Mouse (Mus musculus): ENCODE measurements around the gene Myl7. TPM values are rescaled to one million over a fixed set of nuclear protein-coding genes. Genes with fewer than 3 reads are reported as not detected.
"Not testable (repeated sequence)": the region's sequence is repeated elsewhere in the genome, so short reads cannot be mapped to it uniquely, and the experiment has no call there.

The Myl7 gene
- polyA plus RNA-seq, 1 experiment from 2014 or later = 3.6 TPM

DNA sequence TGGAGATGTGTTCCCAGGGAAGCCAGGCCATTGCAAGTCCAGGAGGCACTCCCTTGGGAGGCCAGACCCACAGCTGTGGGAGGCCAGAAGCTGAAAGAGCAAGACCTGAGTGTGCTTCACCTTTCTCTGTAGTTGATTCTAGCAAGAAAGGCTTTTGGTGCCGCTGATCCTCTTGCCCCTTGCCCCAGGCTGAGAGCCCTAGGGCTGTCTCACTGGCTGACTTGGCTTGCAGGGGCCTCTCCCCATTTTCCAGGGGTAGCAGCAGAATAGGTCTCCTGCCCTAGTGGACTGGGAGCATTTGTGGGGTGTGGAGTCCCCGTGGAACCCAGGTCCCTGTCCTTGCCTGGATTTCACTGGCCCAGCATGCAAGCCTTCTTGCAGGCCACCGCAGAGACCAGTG, 2.7 kb upstream of the Myl7 start:
- WGBS = 18% methylated on average over 3 of the region's 3 CpGs
- H3K27ac ChIP-seq (replicated peaks; ENCODE audit: low read depth, low read length) = no peak overlapping the region

DNA sequence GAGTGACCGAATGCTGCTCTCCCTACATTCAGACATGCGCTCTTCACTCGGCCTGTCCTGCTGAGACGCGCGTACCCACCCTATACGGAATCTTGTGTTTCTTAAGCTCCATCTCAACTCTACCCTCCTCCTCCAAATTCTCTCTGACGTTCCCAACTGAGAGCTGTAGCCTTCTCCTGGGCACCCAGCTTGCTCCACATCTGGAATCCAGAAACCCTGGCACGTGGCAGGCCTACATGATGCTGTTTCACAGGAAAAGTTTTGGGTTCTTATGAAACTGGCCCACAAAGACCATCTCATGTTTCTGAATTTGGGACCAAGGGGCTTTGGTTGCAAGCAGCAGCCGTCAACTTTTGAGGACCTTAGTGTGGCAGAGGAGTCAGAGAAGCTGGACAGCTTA, 704 bp upstream of the Myl7 start:
- Histone ChIP-seq H3K27ac (replicated peaks; ENCODE audit: low read depth, low read length) (no peak overlapping the region), H3K36me3 (ENCODE audit: control insufficient read depth, insufficient read depth, low read length) (no peaks in the 10 kb centered on the region), H3K9ac (ENCODE audit: low read length) (no peak overlapping the region), H3K4me1 (ENCODE audit: control insufficient read depth, insufficient read depth, low read length) (peaks cover 14% of the 10 kb centered on the region), H3K4me3 (ENCODE audit: low read depth, low read length) (no peak overlapping the region), H3K9me3 (ENCODE audit: control insufficient read depth, low read length) (no peaks in the 10 kb centered on the region), H3K27me3 (ENCODE audit: control insufficient read depth, insufficient read depth, low read length) (peaks cover 10% of the 10 kb centered on the region), H3K4me2 (ENCODE audit: low read depth, severe bottlenecking) (no peak overlapping the region)
- ATAC-seq (ENCODE audit: insufficient number of reproducible peaks, low FRiP score, low TSS enrichment, low read depth) (no peak), DNase-seq (ENCODE audit: low spot score) (no peak)
- 91% methylated on average over 10 of the region's 10 CpGs for WGBS

More for the DNA sequence above, 2.7 kb upstream of the Myl7 start:
- H3K27me3 ChIP-seq (ENCODE audit: control insufficient read depth, insufficient read depth, low read length) = peaks cover 10% of the 10 kb centered on the region
- peaks cover 14% of the 10 kb centered on the region for H3K4me1 ChIP-seq (ENCODE audit: control insufficient read depth, insufficient read depth, low read length)
- DNase-seq (ENCODE audit: low spot score) = no peak
- peak overlapping the region; percentile 24 for H3K4me3 ChIP-seq (ENCODE audit: low read depth, low read length)
- no peaks in the 10 kb centered on the region for H3K9me3 ChIP-seq (ENCODE audit: control insufficient read depth, low read length)
- H3K36me3 ChIP-seq (ENCODE audit: control insufficient read depth, insufficient read depth, low read length) = no peaks in the 10 kb centered on the region
- H3K4me2 ChIP-seq (ENCODE audit: low read depth, severe bottlenecking) = peak overlapping the region; percentile 77
- H3K9ac ChIP-seq (ENCODE audit: low read length) = peak overlapping the region; percentile 54
- ATAC-seq (ENCODE audit: insufficient number of reproducible peaks, low FRiP score, low TSS enrichment, low read depth) = no peak

DNA sequence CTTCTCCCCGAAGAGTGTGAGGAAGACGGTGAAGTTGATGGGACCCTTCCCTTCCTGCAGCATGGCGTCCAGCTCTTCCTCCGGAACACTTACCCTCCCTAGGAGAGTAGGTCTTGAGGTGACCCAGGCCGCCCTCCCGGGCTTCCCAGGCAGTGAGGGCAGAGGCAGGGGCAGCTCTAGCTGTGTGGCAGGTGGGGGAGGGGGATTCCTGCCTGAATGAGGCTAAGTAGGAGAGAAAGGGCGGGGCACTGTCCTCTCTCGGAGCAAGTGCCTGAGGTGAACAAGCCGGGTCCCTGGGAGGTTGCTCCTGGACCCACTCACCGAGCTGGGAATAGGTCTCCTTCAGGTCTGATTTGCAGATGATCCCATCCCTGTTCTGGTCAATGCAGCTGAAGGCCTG, 743 bp downstream of the Myl7 start:
- Histone ChIP-seq H3K4me1 (ENCODE audit: control insufficient read depth, insufficient read depth, low read length) (peaks cover 15% of the 10 kb centered on the region), H3K27me3 (ENCODE audit: control insufficient read depth, insufficient read depth, low read length) (peaks cover 10% of the 10 kb centered on the region)

DNA sequence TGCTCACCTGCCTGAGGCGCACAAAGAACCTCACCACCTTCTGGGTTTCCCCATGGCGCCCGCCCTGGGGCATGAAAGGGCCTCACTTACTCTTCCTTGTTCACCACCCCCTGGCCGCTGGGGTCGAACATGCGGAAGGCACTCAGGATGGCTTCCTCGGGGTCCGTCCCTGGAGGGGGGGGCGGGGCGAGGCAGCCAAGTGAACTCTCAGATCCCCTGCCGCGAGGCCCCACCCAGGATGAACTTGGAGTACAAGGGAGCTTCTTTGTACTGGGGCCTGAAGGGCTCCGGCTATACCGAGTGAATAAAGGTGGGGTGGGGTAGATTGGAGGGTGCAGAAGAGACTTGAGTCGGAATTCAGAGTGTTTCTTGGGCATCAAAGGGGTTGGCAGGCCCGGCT, 1.4 kb downstream of the Myl7 start:
- H3K4me1 ChIP-seq (ENCODE audit: control insufficient read depth, insufficient read depth, low read length) = peaks cover 14% of the 10 kb centered on the region
- 13% methylated on average over 16 of the region's 16 CpGs for WGBS
- no peaks in the 10 kb centered on the region for H3K9me3 ChIP-seq (ENCODE audit: control insufficient read depth, low read length)
- H3K27ac ChIP-seq (replicated peaks; ENCODE audit: low read depth, low read length) = no peak overlapping the region
- no peak overlapping the region for H3K4me2 ChIP-seq (ENCODE audit: low read depth, severe bottlenecking)
- peaks cover 10% of the 10 kb centered on the region for H3K27me3 ChIP-seq (ENCODE audit: control insufficient read depth, insufficient read depth, low read length)
- H3K36me3 ChIP-seq (ENCODE audit: control insufficient read depth, insufficient read depth, low read length) = no peaks in the 10 kb centered on the region
- ATAC-seq (ENCODE audit: insufficient number of reproducible peaks, low FRiP score, low TSS enrichment, low read depth) (no peak), DNase-seq (ENCODE audit: low spot score) (no peak)
- H3K9ac ChIP-seq (ENCODE audit: low read length) = no peak overlapping the region
- no peak overlapping the region for H3K4me3 ChIP-seq (ENCODE audit: low read depth, low read length)

More for the DNA sequence above, 743 bp downstream of the Myl7 start:
- peak overlapping the region; percentile 27; the same call in 1 of the 2 replicates for H3K9ac ChIP-seq (ENCODE audit: low read length)
- no peak for ATAC-seq (ENCODE audit: insufficient number of reproducible peaks, low FRiP score, low TSS enrichment, low read depth)
- DNase-seq (ENCODE audit: low spot score) = no peak
- H3K4me3 ChIP-seq (ENCODE audit: low read depth, low read length) = no peak overlapping the region
- H3K36me3 ChIP-seq (ENCODE audit: control insufficient read depth, insufficient read depth, low read length) = no peaks in the 10 kb centered on the region
- no peak overlapping the region; the same call in 1 of the 2 replicates for H3K4me2 ChIP-seq (ENCODE audit: low read depth, severe bottlenecking)
- no peak overlapping the region for H3K27ac ChIP-seq (replicated peaks; ENCODE audit: low read depth, low read length)
- WGBS = 8% methylated on average over 10 of the region's 10 CpGs
- no peaks in the 10 kb centered on the region for H3K9me3 ChIP-seq (ENCODE audit: control insufficient read depth, low read length)

DNA sequence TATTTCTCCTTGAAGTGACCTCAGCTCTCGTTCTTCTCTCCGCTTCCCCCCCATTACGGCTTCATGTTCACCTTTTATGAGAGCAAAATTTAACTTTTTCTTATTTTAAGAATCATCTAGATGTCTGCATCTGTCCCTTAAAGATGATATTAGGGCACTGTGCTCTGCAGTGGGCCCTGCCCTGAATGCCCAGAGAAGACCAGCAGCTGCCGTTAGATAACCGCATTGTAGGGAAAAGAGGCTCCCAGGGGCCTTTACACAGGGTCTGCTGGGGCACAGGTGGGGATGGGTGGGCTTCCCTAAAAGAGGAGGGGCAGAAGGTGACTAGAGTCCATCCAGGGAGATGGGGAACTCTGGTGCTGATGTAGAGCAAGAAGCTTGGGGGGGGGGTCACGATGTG, 4.8 kb downstream of the Myl7 start:
- no peaks in the 10 kb centered on the region for H3K36me3 ChIP-seq (ENCODE audit: control insufficient read depth, insufficient read depth, low read length)
- H3K4me1 ChIP-seq (ENCODE audit: control insufficient read depth, insufficient read depth, low read length) = peaks cover 18% of the 10 kb centered on the region
- ATAC-seq (ENCODE audit: insufficient number of reproducible peaks, low FRiP score, low TSS enrichment, low read depth) (no peak), DNase-seq (ENCODE audit: low spot score) (no peak)
- H3K9ac ChIP-seq (ENCODE audit: low read length) = no peak overlapping the region
- 69% methylated on average over 6 of the region's 6 CpGs for WGBS
- H3K9me3 ChIP-seq (ENCODE audit: control insufficient read depth, low read length) = no peaks in the 10 kb centered on the region
- H3K4me3 ChIP-seq (ENCODE audit: low read depth, low read length) = no peak overlapping the region
- no peak overlapping the region for H3K4me2 ChIP-seq (ENCODE audit: low read depth, severe bottlenecking)
- H3K27ac ChIP-seq (replicated peaks; ENCODE audit: low read depth, low read length) = no peak overlapping the region
- 0 out of 2 replicates have a peak, but pooled peaks cover under 1% of the 10 kb centered on the region for H3K27me3 ChIP-seq (ENCODE audit: control insufficient read depth, insufficient read depth, low read length)

DNA sequence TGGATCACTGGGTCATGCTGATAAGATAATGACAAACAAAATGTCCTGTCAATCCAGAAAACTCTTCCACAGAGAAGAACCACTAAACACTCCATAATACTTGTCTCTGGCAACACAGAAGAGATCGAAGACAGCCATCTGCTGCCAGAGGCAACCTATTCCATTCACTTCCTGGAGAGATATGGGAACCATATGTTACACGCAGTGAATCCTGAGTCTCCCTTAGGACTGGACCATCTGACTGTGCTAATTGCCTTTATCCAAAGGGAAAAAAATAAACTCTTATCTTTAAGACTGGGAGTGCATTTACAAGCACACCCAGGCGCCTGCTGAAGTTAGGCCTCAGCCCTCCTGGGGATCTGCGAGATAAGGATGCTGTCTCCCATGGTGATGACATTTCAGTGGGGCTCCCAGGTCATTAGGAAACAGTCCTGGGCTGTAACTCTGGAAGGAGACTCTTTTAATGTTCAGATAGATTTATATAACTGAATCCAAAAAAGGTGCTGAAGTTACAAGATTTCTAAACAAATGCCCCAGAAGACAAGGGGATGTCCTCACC, 5.7 kb downstream of the Myl7 start:
- no peak for DNase-seq (ENCODE audit: low spot score)
- no peaks in the 10 kb centered on the region for H3K36me3 ChIP-seq (ENCODE audit: control insufficient read depth, insufficient read depth, low read length)
- H3K27ac ChIP-seq (replicated peaks; ENCODE audit: low read depth, low read length) = no peak overlapping the region
- H3K4me1 ChIP-seq (ENCODE audit: control insufficient read depth, insufficient read depth, low read length) = peaks cover 19% of the 10 kb centered on the region
- no peak overlapping the region for H3K4me3 ChIP-seq (ENCODE audit: low read depth, low read length)
- no peak overlapping the region for H3K9ac ChIP-seq (ENCODE audit: low read length)
- no peak overlapping the region for H3K4me2 ChIP-seq (ENCODE audit: low read depth, severe bottlenecking)
- ATAC-seq (ENCODE audit: insufficient number of reproducible peaks, low FRiP score, low TSS enrichment, low read depth) = no peak
- no peaks in the 10 kb centered on the region for H3K9me3 ChIP-seq (ENCODE audit: control insufficient read depth, low read length)
- no peaks in the 10 kb centered on the region for H3K27me3 ChIP-seq (ENCODE audit: control insufficient read depth, insufficient read depth, low read length)
- 17% methylated on average over 4 of the region's 4 CpGs for WGBS

DNA sequence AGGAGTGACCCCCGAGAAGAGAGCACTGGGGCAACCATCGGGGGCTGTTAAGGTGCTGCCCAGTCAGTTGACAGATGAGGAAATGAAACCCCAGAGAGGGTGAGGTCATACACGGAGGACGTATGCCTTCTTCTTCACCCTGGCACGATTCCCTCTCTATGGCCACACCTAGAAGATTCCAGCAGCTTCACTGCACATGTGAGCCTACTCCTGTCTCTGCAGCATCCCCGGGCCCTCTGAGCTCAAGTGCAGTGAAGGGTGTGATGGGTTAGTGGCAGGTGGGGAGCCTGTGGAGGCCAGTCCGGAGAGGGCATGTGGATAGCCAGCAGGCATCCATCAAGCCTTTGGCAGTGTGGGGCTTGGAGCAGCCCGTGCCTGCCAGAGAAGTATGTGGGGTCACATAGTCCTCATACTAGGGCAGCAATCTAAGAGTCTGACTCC, 6.4 kb downstream of the Myl7 start:
- ATAC-seq (ENCODE audit: insufficient number of reproducible peaks, low FRiP score, low TSS enrichment, low read depth) (no peak), DNase-seq (ENCODE audit: low spot score) (no peak)
- Histone ChIP-seq H3K9ac (ENCODE audit: low read length) (no peak overlapping the region), H3K9me3 (ENCODE audit: control insufficient read depth, low read length) (no peaks in the 10 kb centered on the region), H3K4me1 (ENCODE audit: control insufficient read depth, insufficient read depth, low read length) (peaks cover 13% of the 10 kb centered on the region), H3K4me2 (ENCODE audit: low read depth, severe bottlenecking) (no peak overlapping the region), H3K27ac (replicated peaks; ENCODE audit: low read depth, low read length) (no peak overlapping the region), H3K36me3 (ENCODE audit: control insufficient read depth, insufficient read depth, low read length) (no peaks in the 10 kb centered on the region), H3K4me3 (ENCODE audit: low read depth, low read length) (no peak overlapping the region), H3K27me3 (ENCODE audit: control insufficient read depth, insufficient read depth, low read length) (no peaks in the 10 kb centered on the region)
- WGBS = 48% methylated on average over 8 of the region's 8 CpGs

DNA sequence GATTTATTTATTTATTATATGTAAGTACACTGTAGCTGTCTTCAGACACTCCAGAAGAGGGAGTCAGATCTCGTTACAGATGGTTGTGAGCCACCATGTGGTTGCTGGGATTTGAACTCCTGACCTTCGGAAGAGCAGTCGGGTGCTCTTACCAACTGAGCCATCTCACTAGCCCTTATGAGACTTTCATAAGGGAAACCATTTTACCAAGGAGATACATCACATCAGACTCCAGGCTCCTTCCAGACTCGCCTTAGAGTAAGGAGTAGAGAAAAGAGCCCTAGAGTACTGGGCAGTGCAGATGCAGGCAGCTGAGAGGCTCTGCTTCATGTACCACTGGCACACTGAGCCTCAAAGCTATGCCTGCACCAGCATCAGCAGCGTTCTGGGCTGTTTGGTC, 10.0 kb downstream of the Myl7 start:
- ATAC-seq (ENCODE audit: insufficient number of reproducible peaks, low FRiP score, low TSS enrichment, low read depth); H3K27ac ChIP-seq (replicated peaks; ENCODE audit: low read depth, low read length); H3K9ac ChIP-seq (ENCODE audit: low read length); H3K4me2 ChIP-seq (ENCODE audit: low read depth, severe bottlenecking); H3K4me3 ChIP-seq (ENCODE audit: low read depth, low read length); H3K36me3 ChIP-seq (ENCODE audit: control insufficient read depth, insufficient read depth, low read length); H3K27me3 ChIP-seq (ENCODE audit: control insufficient read depth, insufficient read depth, low read length); H3K9me3 ChIP-seq (ENCODE audit: control insufficient read depth, low read length): not testable (repeated sequence)
- DNase-seq (ENCODE audit: low spot score) = peak; percentile 36
- H3K4me1 ChIP-seq (ENCODE audit: control insufficient read depth, insufficient read depth, low read length) = peaks cover 10% of the 10 kb centered on the region; the same call in 1 of the 2 replicates
- WGBS = 37% methylated on average over 5 of the region's 5 CpGs

DNA sequence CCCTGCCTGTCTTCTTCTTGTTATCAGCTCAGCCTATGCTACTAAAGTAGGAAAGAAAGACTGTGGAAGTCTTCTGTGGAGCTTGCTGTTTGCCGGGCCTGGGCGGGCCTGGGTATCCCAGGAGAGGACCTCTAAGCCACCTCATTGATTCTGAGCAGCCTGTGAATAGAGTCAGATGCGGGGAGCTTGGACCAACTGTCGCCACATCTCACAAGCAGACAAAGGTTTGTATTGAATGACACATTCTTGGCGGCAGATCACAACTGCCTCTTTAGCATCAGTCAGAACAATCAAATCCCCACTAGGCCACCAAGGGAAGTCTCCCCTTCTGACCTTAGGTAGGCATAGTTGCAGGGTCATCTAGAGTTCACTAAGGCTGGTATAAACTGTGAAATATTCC, 11.3 kb downstream of the Myl7 start:
- Histone ChIP-seq H3K36me3 (ENCODE audit: control insufficient read depth, insufficient read depth, low read length) (no peaks in the 10 kb centered on the region), H3K27me3 (ENCODE audit: control insufficient read depth, insufficient read depth, low read length) (no peaks in the 10 kb centered on the region), H3K4me1 (ENCODE audit: control insufficient read depth, insufficient read depth, low read length) (peaks cover 10% of the 10 kb centered on the region; the same call in 1 of the 2 replicates), H3K9me3 (ENCODE audit: control insufficient read depth, low read length) (no peaks in the 10 kb centered on the region), H3K27ac (replicated peaks; ENCODE audit: low read depth, low read length) (no peak overlapping the region), H3K4me2 (ENCODE audit: low read depth, severe bottlenecking) (no peak overlapping the region), H3K9ac (ENCODE audit: low read length) (no peak overlapping the region), H3K4me3 (ENCODE audit: low read depth, low read length) (no peak overlapping the region)
- no peak for ATAC-seq (ENCODE audit: insufficient number of reproducible peaks, low FRiP score, low TSS enrichment, low read depth)
- 70% methylated on average over 5 of the region's 5 CpGs for WGBS
- DNase-seq (ENCODE audit: low spot score) = no peak
